Mouse (Mus musculus) brain, embryonic 18.5 days (tissue): ENCODE data around the gene Olfr1349.
"Not testable (repeated sequence)": the region's sequence is repeated elsewhere in the genome, so short reads cannot be mapped to it uniquely, and the experiment has no call there.

Experiments used
- DNase-seq: peaks from one replicate; pipeline ENCODE4 v3.0.0-alpha.2; 2012; ENCODE audit warnings: low read depth, low spot score

The Olfr1349 gene

GRCm38 (mm10) chr7:6522850-6523249, at the start of gene Olfr1349:
Olfr1349 (minus strand) TSS chr7:6522950.
- DNase-seq, result no peak

GRCm38 (mm10) chr7:6564541-6564940, 41.8 kb upstream of the Olfr1349 start, which contains the start of gene Olfr1350:
Olfr1350 (plus strand) TSS chr7:6564841.
- DNase-seq, result no peak

GRCm38 (mm10) chr7:6526141-6526540, 3.4 kb upstream of the Olfr1349 start:
- no peak for DNase-seq

- no peak for DNase-seq
Measured at GRCm38 (mm10) chr7:6525001-6525400, 2.3 kb upstream of the Olfr1349 start.

- DNase-seq, result no peak
Measured at GRCm38 (mm10) chr7:6521666-6522065, 1.1 kb downstream of the Olfr1349 start.

- no peak for DNase-seq
Measured at GRCm38 (mm10) chr7:6508648-6509047, 14.1 kb downstream of the Olfr1349 start, which contains the start of gene Olfr1348. Olfr1348 (minus strand) TSS chr7:6508748.

- DNase-seq, result no peak
Measured at GRCm38 (mm10) chr7:6499655-6500054, 23.1 kb downstream of the Olfr1349 start, which contains the start of gene Olfr1347. Olfr1347 (minus strand) TSS chr7:6499755.

- DNase-seq, result no peak
Measured at GRCm38 (mm10) chr7:6486841-6487240, 35.9 kb downstream of the Olfr1349 start, which contains the start of gene Olfr5. Olfr5 (minus strand) TSS chr7:6486941.

- not testable (repeated sequence) for DNase-seq
Measured at GRCm38 (mm10) chr7:6477633-6478032, 45.1 kb downstream of the Olfr1349 start.

- DNase-seq, result no peak
Measured at GRCm38 (mm10) chr7:6466951-6467350, 55.8 kb downstream of the Olfr1349 start, which contains the start of gene Olfr1346. Olfr1346 (plus strand) TSS chr7:6467101.
